ENCODE assay signal across 8 mouse cellular contexts in genomic region chr12:36157304-36157637, GRCm38 (mm10). TPM values are rescaled to one million over a fixed set of nuclear protein-coding genes. Genes with fewer than 3 reads are reported as not detected.
DNase-seq lines count a peak whose midpoint lies in the region; ATAC-seq and TF ChIP-seq lines count a peak whose summit lies in the region.

No protein-coding gene starts in this region.

- peaks cover 37% of the 10 kb centered on the region for H3K79me2 ChIP-seq in CH12.LX (replicated peaks; ENCODE audit: control insufficient read depth, extremely low read depth, insufficient read depth, poor library complexity, severe bottlenecking)

- H3K9ac ChIP-seq in CH12.LX (ENCODE audit: insufficient read depth, low read depth), result peak overlapping the region; percentile 81
- H3K9ac ChIP-seq in forebrain, embryonic 12.5 days, result peak overlapping the region; percentile 77
- peak overlapping the region; percentile 83 for H3K9ac ChIP-seq in liver, embryonic 12.5 days

- DNase-seq in gastrocnemius, adult 2 months, result peak; percentile 65
- no peak for DNase-seq in gastrocnemius, postnatal 4 days (ENCODE audit: low spot score in 2 of 2)
- DNase-seq in CH12.LX (ENCODE audit: extremely low read depth), result no peak
- no peak for DNase-seq in right cerebral cortex, adult 18-20 months
- no peak for DNase-seq in frontal cortex, postnatal 25 days (ENCODE audit: low spot score in 2 of 2)

- H3K4me1 ChIP-seq in CH12.LX (ENCODE audit: control insufficient read depth in 1 of 2, insufficient read depth in 2 of 2), result peaks cover 12 to 27% of the 10 kb centered on the region in 2 experiments
- peaks cover 26% of the 10 kb centered on the region for H3K4me1 ChIP-seq in forebrain, embryonic 12.5 days
- peaks cover 36% of the 10 kb centered on the region for H3K4me1 ChIP-seq in liver, embryonic 12.5 days
- H3K4me1 ChIP-seq in small intestine, adult 2 months (ENCODE audit: control insufficient read depth, insufficient read depth, insufficient read length, low read length), result peaks cover 5% of the 10 kb centered on the region; the same call in 1 of the 2 replicates

- no peak for TF ChIP-seq RAD21 in CH12.LX (IDR thresholded peaks at IDR 0.05; ENCODE audit: low read depth, low read length)

- peak overlapping the region; percentile 99 for H3K27ac ChIP-seq in gastrocnemius, adult 2 months
- peak overlapping the region; percentile 76 for H3K27ac ChIP-seq in CH12.LX (ENCODE audit: insufficient read depth, low read depth)
- H3K27ac ChIP-seq in forebrain, embryonic 12.5 days, result peak overlapping the region; percentile 82
- H3K27ac ChIP-seq in liver, embryonic 12.5 days, result peak overlapping the region; percentile 85
- H3K27ac ChIP-seq in small intestine, adult 2 months (ENCODE audit: insufficient read depth, low read depth, low read length), result peak overlapping the region; percentile 90

- intact Hi-C loops in gastrocnemius, adult 2 months (cut with DNase I), result no loop called here

- no peak for TF ChIP-seq EP300 in CH12.LX (IDR thresholded peaks at IDR 0.05; ENCODE audit: low read length)

- peak overlapping the region; percentile 93; the same call in 1 of the 2 replicates for H3K4me2 ChIP-seq in CH12.LX (ENCODE audit: insufficient read depth, low read depth, poor library complexity, severe bottlenecking)
- H3K4me2 ChIP-seq in forebrain, embryonic 12.5 days, result peak overlapping the region; percentile 78
- peak overlapping the region; percentile 89 for H3K4me2 ChIP-seq in liver, embryonic 12.5 days

- peak overlapping the region; percentile 99 for H3K4me3 ChIP-seq in gastrocnemius, adult 2 months
- peak overlapping the region; percentile 58 to 96 (median 72) for H3K4me3 ChIP-seq in CH12.LX (replicated peaks in 1 of 3; ENCODE audit: low read depth in 2 of 3, low read length in 2 of 3, poor library complexity in 1 of 3)
- H3K4me3 ChIP-seq in forebrain, embryonic 12.5 days (replicated peaks), result peak overlapping the region; percentile 70
- H3K4me3 ChIP-seq in liver, embryonic 12.5 days, result peak overlapping the region; percentile 74
- peak overlapping the region; percentile 97 for H3K4me3 ChIP-seq in small intestine, adult 2 months (ENCODE audit: low read depth, low read length)

- no peaks in the 10 kb centered on the region for H3K9me3 ChIP-seq in CH12.LX (replicated peaks; ENCODE audit: low read length)
- no peaks in the 10 kb centered on the region for H3K9me3 ChIP-seq in forebrain, embryonic 12.5 days
- H3K9me3 ChIP-seq in liver, embryonic 12.5 days (replicated peaks), result no peaks in the 10 kb centered on the region

- 0% methylated on average over 14 of the region's 14 CpGs for WGBS in forebrain, embryonic 12.5 days
- WGBS in liver, embryonic 12.5 days (ENCODE audit: insufficient replicate concordance), result under 1% methylated on average over 14 of the region's 14 CpGs
- under 1% methylated on average over 14 of the region's 14 CpGs for WGBS in small intestine, adult 2 months

- no peak for TF ChIP-seq CTCF in gastrocnemius, adult 2 months (IDR thresholded peaks at IDR 0.05)
- no peak for TF ChIP-seq CTCF in CH12.LX (conservative IDR thresholded peaks at IDR 0.05 in 1 of 2, IDR thresholded peaks at IDR 0.05 in 1 of 2; ENCODE audit: low read depth in 2 of 2, low read length in 2 of 2)
- TF ChIP-seq CTCF in small intestine, adult 2 months (IDR thresholded peaks at IDR 0.05; ENCODE audit: extremely low read depth, insufficient read length, insufficient replicate concordance, low read depth, low read length), result no peak

- no peaks in the 10 kb centered on the region for H3K27me3 ChIP-seq in CH12.LX (replicated peaks)
- H3K27me3 ChIP-seq in forebrain, embryonic 12.5 days, result no peaks in the 10 kb centered on the region
- no peaks in the 10 kb centered on the region for H3K27me3 ChIP-seq in liver, embryonic 12.5 days (replicated peaks)
- H3K27me3 ChIP-seq in small intestine, adult 2 months (ENCODE audit: control insufficient read depth, insufficient read depth, low read length), result no peaks in the 10 kb centered on the region

- peaks cover 0 to 20% of the 10 kb centered on the region in 2 experiments for H3K36me3 ChIP-seq in CH12.LX (replicated peaks in 1 of 2; ENCODE audit: control insufficient read depth in 1 of 2, insufficient read depth in 1 of 2, low read length in 1 of 2)
- no peaks in the 10 kb centered on the region for H3K36me3 ChIP-seq in forebrain, embryonic 12.5 days (replicated peaks)
- 0 out of 2 replicates have a peak, but pooled peaks cover 3% of the 10 kb centered on the region for H3K36me3 ChIP-seq in liver, embryonic 12.5 days
- H3K36me3 ChIP-seq in small intestine, adult 2 months (ENCODE audit: control insufficient read depth, insufficient read depth, low read length), result no peaks in the 10 kb centered on the region

- dilution Hi-C loops in CH12.LX (cut with MboI; ENCODE audit: extremely low pct_ligation_motif_present, extremely low pct_unique_long_range_greater_than_20kb, low sequenced_read_pairs), result no loop called here

- in situ Hi-C loops in CH12.LX (cut with MboI; ENCODE audit: low pct_ligation_motif_present, low pct_unique_long_range_greater_than_20kb, low sequenced_read_pairs), result no loop called here

- TF ChIP-seq POLR2A in CH12.LX (IDR thresholded peaks at IDR 0.05; ENCODE audit: low read depth, low read length), result no peak
- no peak; the same call in 1 of the 2 replicates for TF ChIP-seq POLR2A in small intestine, adult 2 months (IDR thresholded peaks at IDR 0.05; ENCODE audit: low read depth, low read length)

- peak; percentile 39 for ATAC-seq in forebrain, embryonic 12.5 days (ENCODE audit: low FRiP score)
- ATAC-seq in liver, embryonic 12.5 days, result peak; percentile 35

TF ChIP-seq in CH12.LX, 34 proteins besides CTCF, POLR2A, EP300 and RAD21:
- TF ChIP-seq HCFC1 (IDR thresholded peaks at IDR 0.05; ENCODE audit: low read depth, low read length), result peak; percentile 5; the same call in 1 of the 2 replicates
- no peak for TF ChIP-seq GABPA (IDR thresholded peaks at IDR 0.05; ENCODE audit: insufficient replicate concordance, low read depth, low read length)
TF ChIP-seq in CH12.LX: peak in this region for 1.

RNA-seq across cellular contexts. Expression of gene Ankmy2, which starts 0.4 kb away (rescaled TPM):
- total RNA-seq in gastrocnemius, adult 2 months (2021), result 1 to 10 TPM; 5.1 to 6.5 TPM
- total RNA-seq in gastrocnemius, postnatal 4 days (2021), result 10 to 100 TPM; 20.5 to 21.7 TPM
- total RNA-seq in CH12.LX (2012; rRNA removed) (13.8 and 14.8 TPM in 2 replicates), CH12.LX (2014; rRNA removed) (19.1 and 20.9 TPM in 2 replicates)
- polyA plus RNA-seq in CH12.LX (2012; ENCODE audit: insufficient read length, low read depth), result 16.7 and 16.8 TPM in 2 replicates
- 32.1 and 34.2 TPM in 2 replicates for polyA plus RNA-seq in forebrain, embryonic 12.5 days (2016; fragmentation: Nextera tagmentation; extraction: Ambion mirVana)
- 12.7 and 13.6 TPM in 2 replicates for polyA plus RNA-seq in liver, embryonic 12.5 days (2016; fragmentation: Nextera tagmentation; extraction: Ambion mirVana)
- 3.4 and 5.5 TPM in 2 replicates for polyA plus RNA-seq in small intestine, adult 2 months (2012; rRNA removed)

RNA-seq across cellular contexts. Expression of gene Bzw2, which starts 0.6 kb away (rescaled TPM):
- 100 to 1,000 TPM; 107 to 130 TPM for total RNA-seq in gastrocnemius, adult 2 months (2021)
- total RNA-seq in gastrocnemius, postnatal 4 days (2021), result 100 to 1,000 TPM; 132 to 160 TPM
- total RNA-seq in CH12.LX (2012; rRNA removed) (161 and 192 TPM in 2 replicates), CH12.LX (2014; rRNA removed) (412 and 424 TPM in 2 replicates)
- 254 and 275 TPM in 2 replicates for polyA plus RNA-seq in CH12.LX (2012; ENCODE audit: insufficient read length, low read depth)
- polyA plus RNA-seq in forebrain, embryonic 12.5 days (2016; fragmentation: Nextera tagmentation; extraction: Ambion mirVana), result 309 and 332 TPM in 2 replicates
- 99.4 and 103 TPM in 2 replicates for polyA plus RNA-seq in liver, embryonic 12.5 days (2016; fragmentation: Nextera tagmentation; extraction: Ambion mirVana)
- 2.5 and 4.8 TPM in 2 replicates for polyA plus RNA-seq in small intestine, adult 2 months (2012; rRNA removed)

Comparison
In these comparisons a context has a peak if more than half of its experiments do, and no peak if none do; other contexts are left out.
1. RNA of gene Bzw2, which starts 0.6 kb away (polyA plus RNA-seq): 309 to 332 TPM in forebrain, embryonic 12.5 days, 254 to 275 TPM in CH12.LX and 99.4 to 103 TPM in liver, embryonic 12.5 days; 2.5 to 4.8 TPM in small intestine, adult 2 months; every median in the first group is over 10 times any median in the second.
2. Peak in every context shown above with its lines, with median percentiles within 50 percentile points of each other: H3K27ac ChIP-seq, H3K4me3 ChIP-seq, H3K4me2 ChIP-seq and H3K9ac ChIP-seq.